Mouse (Mus musculus) ovary, adult 10 weeks (tissue): ENCODE results near the gene Aup1. TPM values are rescaled to one million over a fixed set of nuclear protein-coding genes. Genes with fewer than 3 reads are reported as not detected.

Experiments used
- polyA plus RNA-seq: library from polyadenylated mRNA; stranded (reverse); fragments of 350-450 nt; fragmentation: Illumina TruSeq; extraction: RNeasy Lipid Tissue Mini Kit (QIAGEN cat#74804); gene quantifications from one replicate; pipeline ENCODE4 v1.2.3, GENCODE M21; 2014

Gene Aup1
- polyA plus RNA-seq, result 4.6 TPM

GRCm38 (mm10) chr6:83054074-83054851, at the start of gene Aup1:
TSS of gene Aup1 (plus strand) at chr6:83054521.

DNA sequence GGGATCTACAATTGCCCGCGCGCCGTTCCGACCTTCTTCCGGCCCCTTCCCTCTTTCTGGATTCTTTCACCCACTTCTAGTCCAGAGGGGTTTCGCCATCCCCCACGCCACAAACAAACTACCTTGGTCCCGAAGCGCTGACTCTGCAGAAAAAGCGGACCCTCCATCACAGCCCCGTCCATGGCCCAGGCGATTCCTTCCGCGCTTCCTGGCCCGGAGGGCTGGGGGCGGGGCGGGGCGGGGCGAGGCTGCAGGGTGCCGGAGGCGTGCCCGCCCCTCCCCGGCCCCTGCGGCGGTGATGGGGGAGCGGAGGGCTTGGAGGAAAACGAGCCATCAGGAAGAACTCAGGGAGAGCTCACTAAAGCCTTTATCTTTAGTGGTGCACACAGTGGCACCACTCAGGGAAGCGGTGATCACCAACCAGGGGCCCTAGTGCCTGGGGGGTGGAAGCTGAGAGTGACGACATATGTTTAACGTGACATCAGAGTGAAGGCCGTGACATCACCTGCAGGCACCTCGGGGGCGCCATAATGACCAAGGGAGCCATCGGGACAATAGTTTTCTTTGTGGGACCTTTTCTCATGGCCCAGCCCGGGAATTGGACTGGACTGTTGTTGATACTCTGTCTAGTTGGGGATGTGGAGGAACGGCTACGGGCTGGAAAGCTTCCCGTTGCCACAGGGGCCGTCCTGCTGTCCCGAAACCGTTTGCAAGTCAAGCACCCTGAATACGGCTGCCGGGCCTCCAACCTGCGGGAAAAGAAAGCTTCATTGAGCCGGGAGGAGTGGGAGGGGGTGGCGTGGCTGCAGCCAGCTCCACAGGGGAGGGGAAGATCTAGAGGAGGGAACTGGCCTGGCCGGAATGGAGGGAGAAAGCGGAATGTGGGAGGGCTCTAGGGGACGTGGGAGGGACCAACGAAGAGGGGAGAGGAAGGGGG, 20.8 kb upstream of the Aup1 start, which contains the start of the genes Dok1 and Loxl3:
Gene Dok1, minus strand, starts transcription at position 223 of the 937 bp plus-strand sequence.
Gene Loxl3, plus strand, starts transcription at position 925 of the 937 bp plus-strand sequence.

GRCm38 (mm10) chr6:83054871-83055431, 630 bp downstream of the Aup1 start, which contains the start of gene Htra2:
TSS of gene Htra2 (minus strand) at chr6:83055273.

GRCm38 (mm10) chr6:83057790-83058189, 3.5 kb downstream of the Aup1 start, which contains the start of gene Dqx1:
TSS of gene Dqx1 (plus strand) at chr6:83057844.

GRCm38 (mm10) chr6:83070247-83070310, 15.8 kb downstream of the Aup1 start, which contains the start of gene Tlx2:
TSS of gene Tlx2 (minus strand) at chr6:83070293.

DNA sequence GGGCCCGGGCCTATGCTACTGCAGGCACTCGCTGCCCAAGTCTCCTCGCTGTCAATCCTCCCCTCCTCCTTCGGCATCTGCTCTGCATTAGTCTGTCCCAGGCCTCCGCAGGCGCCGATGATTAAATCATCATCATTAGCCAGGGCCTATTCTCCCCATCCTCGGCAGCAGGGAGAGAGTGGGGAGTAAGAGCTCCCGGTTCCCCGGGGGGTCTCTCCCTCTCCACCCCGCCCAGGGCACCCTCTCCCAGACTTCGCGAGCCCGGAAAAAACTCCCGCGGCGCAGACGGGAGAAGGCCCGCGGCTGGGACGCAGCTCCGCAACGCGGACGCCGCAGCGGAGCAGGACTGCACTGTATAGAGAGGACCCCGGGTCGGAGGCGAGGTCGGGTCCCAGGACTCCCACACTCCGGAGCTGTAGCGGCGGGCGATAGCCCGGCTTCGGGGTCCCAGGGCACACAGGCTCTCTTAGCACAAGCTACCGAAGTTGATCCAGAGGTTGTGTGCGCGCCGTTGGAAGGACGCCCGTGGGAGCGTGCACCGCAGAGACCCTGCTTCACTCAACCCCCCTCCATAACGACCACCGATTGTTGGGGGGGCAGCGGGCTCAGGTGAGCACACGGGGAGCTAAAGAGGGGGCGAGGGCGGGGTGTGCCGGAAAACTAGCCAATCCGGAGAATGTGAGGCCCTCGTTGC, 23.5 kb downstream of the Aup1 start, which contains the start of gene Pcgf1:
Gene Pcgf1, plus strand, starts transcription at position 240 of the 694 bp plus-strand sequence.

GRCm38 (mm10) chr6:83086121-83087035, 32.1 kb downstream of the Aup1 start, which contains the start of gene Lbx2:
TSS of gene Lbx2 (plus strand) at chr6:83086367.

GRCm38 (mm10) chr6:83101316-83101687, 47.0 kb downstream of the Aup1 start, which contains the start of the genes Ccdc142 and Gm42688:
TSS of gene Ccdc142 (plus strand) at chr6:83101601.
TSS of gene Gm42688 (plus strand) at chr6:83101617.

Other genes with a start within 250 kb of the Aup1 start
- gene Sema4f, start 114.8 kb upstream of the Aup1 start, polyA plus RNA-seq, result not detected
- gene M1ap, start 107.6 kb upstream of the Aup1 start, polyA plus RNA-seq, result not detected
- not detected for gene Dok1, start 21.1 kb upstream of the Aup1 start, polyA plus RNA-seq
- 3.5 TPM for gene Loxl3, start 20.3 kb upstream of the Aup1 start, polyA plus RNA-seq
- gene Htra2, start 752 bp downstream of the Aup1 start, polyA plus RNA-seq, result 2.6 TPM
- gene Dqx1, start 3.3 kb downstream of the Aup1 start, polyA plus RNA-seq, result not detected
- not detected for gene Tlx2, start 15.8 kb downstream of the Aup1 start, polyA plus RNA-seq
- gene Pcgf1, start 23.3 kb downstream of the Aup1 start, polyA plus RNA-seq, result 4.1 TPM
- gene Lbx2, start 31.8 kb downstream of the Aup1 start, polyA plus RNA-seq, result not detected
- gene Ccdc142, start 47.1 kb downstream of the Aup1 start, polyA plus RNA-seq, result not detected
- 1.2 TPM for gene Gm42688, start 47.1 kb downstream of the Aup1 start, polyA plus RNA-seq
- gene Mrpl53, start 54.5 kb downstream of the Aup1 start, polyA plus RNA-seq, result 26.1 TPM
- gene Mogs, start 61.0 kb downstream of the Aup1 start, polyA plus RNA-seq, result 3.6 TPM
- gene Wbp1, start 67.0 kb downstream of the Aup1 start, polyA plus RNA-seq, result 1.7 TPM
- not detected for gene Ino80b, start 70.9 kb downstream of the Aup1 start, polyA plus RNA-seq
- gene Rtkn, start 80.9 kb downstream of the Aup1 start, polyA plus RNA-seq, result not detected
- gene Wdr54, start 101.9 kb downstream of the Aup1 start, polyA plus RNA-seq, result 0.40 TPM
- gene 1700003E16Rik, start 101.9 kb downstream of the Aup1 start, polyA plus RNA-seq, result not detected
- 10.8 TPM for gene Dctn1, start 111.4 kb downstream of the Aup1 start, polyA plus RNA-seq
- gene Slc4a5, start 165.3 kb downstream of the Aup1 start, polyA plus RNA-seq, result 0.34 TPM